Mouse (Mus musculus): Measurements from ENCODE around the gene Blcap. TPM values are rescaled to one million over a fixed set of nuclear protein-coding genes. Genes with fewer than 3 reads are reported as not detected.

Blcap gene
- polyA plus RNA-seq, 1 experiment from 2014 or later, result 100.0 TPM

Other genes with a start within 250 kb of the Blcap start
- gene Ghrh, start 223.8 kb downstream of the Blcap start, polyA plus RNA-seq (2016; fragmentation: Nextera tagmentation; extraction: Ambion mirVana), result not detected in 2 replicates
- 67.0 and 85.8 TPM in 2 replicates for gene Manbal, start 203.7 kb downstream of the Blcap start, polyA plus RNA-seq (2016; fragmentation: Nextera tagmentation; extraction: Ambion mirVana)
- 20.8 and 29.3 TPM in 2 replicates for gene Src, start 152.8 kb downstream of the Blcap start, polyA plus RNA-seq (2016; fragmentation: Nextera tagmentation; extraction: Ambion mirVana)
- gene Nnat, start 11.2 kb downstream of the Blcap start, polyA plus RNA-seq (2016; fragmentation: Nextera tagmentation; extraction: Ambion mirVana), result 1,503 and 2,739 TPM in 2 replicates
- gene Ctnnbl1, start 166.1 kb upstream of the Blcap start, polyA plus RNA-seq (2016; fragmentation: Nextera tagmentation; extraction: Ambion mirVana), result 93.4 and 95.9 TPM in 2 replicates

Data from hindbrain, embryonic 10.5 days (tissue).